Mouse (Mus musculus): ENCODE results near the gene Glis3.

Glis3 gene

GRCm38 (mm10) chr19:28477326-28477863 is 202.5 kb downstream of the Glis3 start:
- DNase-seq (ENCODE audit: low spot score in 2 of 2): no peak

DNA sequence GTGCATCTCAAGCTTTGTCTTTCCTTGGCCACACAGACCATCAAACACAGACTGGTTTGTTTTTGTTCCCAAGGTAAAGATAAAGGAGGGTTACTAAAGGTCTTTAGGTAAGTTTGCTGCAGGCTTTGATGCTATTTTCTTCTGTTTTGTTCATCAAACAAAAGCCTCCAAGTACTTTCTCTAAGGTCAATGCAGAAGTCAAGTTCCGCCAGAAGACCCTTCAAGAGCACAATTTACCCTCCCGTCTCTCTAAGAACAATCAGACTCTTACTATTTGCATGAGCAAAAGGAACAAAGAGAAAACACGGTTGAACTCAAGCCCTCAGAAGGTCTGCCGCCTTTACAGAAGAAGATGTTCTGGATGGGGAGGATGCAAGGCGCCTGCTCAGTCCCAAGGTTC is 206.3 kb downstream of the Glis3 start:
- no peak for DNase-seq (ENCODE audit: low spot score in 2 of 2)

DNA sequence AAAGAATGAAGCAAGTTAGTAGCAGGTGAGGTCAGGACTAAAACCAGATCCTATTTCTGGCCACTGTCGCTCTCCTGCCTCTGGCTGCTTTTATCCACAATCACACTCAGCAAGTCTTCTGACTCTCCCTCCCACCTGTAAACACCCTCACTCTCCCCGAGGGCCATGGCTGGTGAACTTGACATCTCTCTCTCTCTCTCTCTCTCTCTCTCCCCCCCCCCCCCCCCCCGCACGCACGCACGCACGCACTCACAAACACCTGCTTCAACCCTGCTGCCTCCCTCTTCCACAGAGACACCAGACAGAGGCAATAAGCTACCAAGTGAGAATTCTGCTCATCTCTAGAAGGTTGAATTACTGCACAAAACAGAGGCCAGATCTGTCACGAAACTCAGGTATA is 208.7 kb downstream of the Glis3 start:
- DNase-seq (ENCODE audit: low spot score in 2 of 2): no peak

- no peak for DNase-seq (ENCODE audit: low spot score in 2 of 2)
These were observed 214.1 kb downstream of the Glis3 start for GRCm38 (mm10) chr19:28465779-28466178.

GRCm38 (mm10) chr19:28454331-28454730 is 225.5 kb downstream of the Glis3 start:
- DNase-seq (ENCODE audit: low spot score in 2 of 2): no peak

GRCm38 (mm10) chr19:28452951-28453520 is 226.8 kb downstream of the Glis3 start:
- no peak for DNase-seq (ENCODE audit: low spot score in 2 of 2)

DNA sequence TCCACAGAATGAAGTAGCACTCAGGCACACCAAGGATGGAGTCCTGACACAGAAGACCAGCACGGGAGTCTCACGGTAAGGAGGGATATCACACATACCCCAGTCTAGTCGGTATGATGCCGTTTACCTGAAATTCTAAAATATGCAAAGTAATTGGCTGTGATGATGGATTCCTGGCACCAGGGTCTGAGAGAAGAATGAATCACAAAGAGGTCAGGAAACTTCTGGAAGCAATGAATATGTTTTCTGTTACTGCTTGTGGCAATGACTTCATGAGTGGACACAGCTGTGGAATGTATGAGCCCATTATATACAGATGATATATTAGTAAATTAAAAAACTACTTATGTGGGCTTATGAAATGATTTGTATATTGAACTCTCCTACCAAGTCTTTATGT is 231.1 kb downstream of the Glis3 start:
- DNase-seq (ENCODE audit: low spot score in 2 of 2): no peak

- DNase-seq (ENCODE audit: low spot score in 2 of 2): no peak
These were observed 237.7 kb downstream of the Glis3 start for GRCm38 (mm10) chr19:28442161-28442560.

DNA sequence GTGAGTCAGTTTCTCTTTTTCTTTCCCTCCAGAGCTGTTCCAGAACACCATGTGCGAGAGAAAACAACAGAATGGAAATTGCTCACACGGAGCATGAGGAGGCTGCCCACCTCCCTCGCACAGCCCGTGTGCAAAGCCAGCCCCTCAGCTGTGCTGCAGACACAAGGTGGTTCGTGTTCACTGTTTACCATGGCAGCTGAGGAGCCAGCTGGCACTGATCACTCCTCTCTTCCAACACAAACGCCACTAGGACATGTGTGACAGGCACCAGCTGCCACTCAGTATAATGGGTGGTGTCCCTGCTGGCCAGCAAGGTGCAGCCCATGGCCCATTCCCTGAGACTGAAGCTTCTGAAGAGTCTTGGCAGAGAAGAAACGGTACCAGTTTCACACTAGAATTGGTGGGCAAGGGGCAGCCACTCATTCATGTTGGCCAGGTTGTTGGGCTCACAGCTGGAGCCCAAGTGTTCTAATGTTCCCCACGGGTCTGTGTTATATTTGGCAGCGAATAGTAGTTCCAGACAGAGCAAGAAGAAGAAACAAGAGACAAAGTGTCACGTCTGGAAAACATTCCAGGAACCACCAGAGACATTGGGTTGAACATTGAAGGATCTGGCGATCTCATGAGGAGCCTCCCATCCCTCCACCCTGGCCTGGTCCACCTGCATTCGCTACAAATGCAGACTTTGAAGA is 243.3 kb downstream of the Glis3 start:
- DNase-seq (ENCODE audit: low spot score in 2 of 2): no peak

- DNase-seq (ENCODE audit: low spot score in 2 of 2): no peak
These were observed 251.6 kb downstream of the Glis3 start for GRCm38 (mm10) chr19:28428220-28428816.

DNA sequence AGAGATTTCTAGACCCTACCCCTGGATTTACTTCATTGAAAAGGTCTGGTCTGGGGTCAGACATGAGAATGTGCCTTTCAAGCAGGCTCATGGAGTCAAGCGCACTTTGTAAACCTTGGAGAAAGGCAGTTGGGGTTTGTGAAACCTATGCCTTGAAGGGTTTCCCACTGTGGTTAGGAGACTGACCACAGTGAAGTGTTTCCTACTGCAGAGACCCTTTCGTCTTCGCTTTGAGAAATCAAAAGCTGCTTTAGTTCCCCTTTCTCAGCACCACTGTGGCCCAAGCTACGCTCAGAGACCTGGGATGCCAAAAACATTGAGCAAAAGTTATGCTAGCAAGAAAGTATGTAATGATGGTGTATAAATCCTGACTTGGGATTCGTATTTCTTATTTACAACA is 255.7 kb downstream of the Glis3 start:
- no peak for DNase-seq (ENCODE audit: low spot score in 2 of 2)

DNA sequence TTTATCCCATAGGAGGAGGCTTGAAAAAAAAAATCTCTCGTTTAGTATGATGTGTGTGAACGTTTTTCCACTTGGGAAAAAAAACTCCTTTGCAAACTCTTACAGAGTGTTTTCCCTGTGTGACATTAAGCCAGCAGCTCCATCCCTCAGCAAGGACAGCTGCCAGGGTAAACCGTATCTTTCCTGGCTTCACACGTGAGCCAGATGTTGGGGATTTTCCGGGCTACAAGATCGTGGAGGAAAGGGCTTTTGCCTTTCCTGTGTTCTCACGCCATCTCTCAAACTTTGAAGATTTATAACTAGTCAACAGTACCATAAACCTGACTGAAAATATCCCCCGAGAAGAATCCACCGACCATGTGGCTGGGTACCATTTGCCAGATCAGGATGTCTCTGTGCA is 256.9 kb downstream of the Glis3 start:
- DNase-seq (ENCODE audit: low spot score in 2 of 2): no peak

DNA sequence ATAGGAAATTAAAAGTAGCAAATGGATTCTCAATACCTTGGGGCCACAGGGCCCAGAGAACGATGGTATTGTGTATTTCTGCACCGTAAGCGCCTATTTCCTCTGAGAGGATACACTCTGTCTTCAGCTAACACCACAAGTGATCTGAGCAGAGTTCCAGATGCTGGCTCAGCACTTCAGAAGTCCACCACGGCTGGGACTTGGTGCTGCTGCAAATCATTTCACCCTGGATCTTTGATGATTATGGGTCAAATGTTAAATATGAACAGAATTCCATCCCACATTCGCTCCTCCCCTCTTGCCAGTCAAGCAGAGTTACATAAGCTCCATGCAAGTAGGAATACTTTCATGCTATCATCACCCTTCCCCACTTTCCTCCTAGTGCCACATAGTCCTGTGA is 263.8 kb downstream of the Glis3 start:
- DNase-seq (ENCODE audit: low spot score in 2 of 2): no peak

GRCm38 (mm10) chr19:28408787-28409186 is 271.1 kb downstream of the Glis3 start:
- DNase-seq (ENCODE audit: low spot score in 2 of 2): no peak

DNA sequence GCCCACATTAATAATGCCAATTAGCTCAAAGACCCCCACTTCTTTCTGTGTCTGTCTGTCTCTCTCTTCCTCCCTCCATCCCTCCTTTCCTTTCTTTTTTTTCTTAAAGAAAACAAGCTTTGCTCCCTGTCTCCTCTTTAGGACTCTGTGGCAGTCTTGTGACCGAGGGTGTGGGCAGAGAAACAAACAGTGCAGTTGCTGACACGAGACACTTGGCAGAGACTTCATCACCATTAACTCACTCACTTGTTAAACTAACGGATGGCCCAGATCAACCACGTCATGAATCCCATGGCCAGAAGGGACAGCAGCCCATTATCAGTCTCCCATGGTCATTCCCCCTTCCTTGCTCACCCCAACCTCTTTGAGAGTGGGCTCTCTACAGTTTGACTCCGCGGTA is 276.9 kb downstream of the Glis3 start:
- no peak for DNase-seq (ENCODE audit: low spot score in 2 of 2)

- no peak for DNase-seq (ENCODE audit: low spot score in 2 of 2)
These were observed 284.4 kb downstream of the Glis3 start for GRCm38 (mm10) chr19:28395584-28395861.

DNA sequence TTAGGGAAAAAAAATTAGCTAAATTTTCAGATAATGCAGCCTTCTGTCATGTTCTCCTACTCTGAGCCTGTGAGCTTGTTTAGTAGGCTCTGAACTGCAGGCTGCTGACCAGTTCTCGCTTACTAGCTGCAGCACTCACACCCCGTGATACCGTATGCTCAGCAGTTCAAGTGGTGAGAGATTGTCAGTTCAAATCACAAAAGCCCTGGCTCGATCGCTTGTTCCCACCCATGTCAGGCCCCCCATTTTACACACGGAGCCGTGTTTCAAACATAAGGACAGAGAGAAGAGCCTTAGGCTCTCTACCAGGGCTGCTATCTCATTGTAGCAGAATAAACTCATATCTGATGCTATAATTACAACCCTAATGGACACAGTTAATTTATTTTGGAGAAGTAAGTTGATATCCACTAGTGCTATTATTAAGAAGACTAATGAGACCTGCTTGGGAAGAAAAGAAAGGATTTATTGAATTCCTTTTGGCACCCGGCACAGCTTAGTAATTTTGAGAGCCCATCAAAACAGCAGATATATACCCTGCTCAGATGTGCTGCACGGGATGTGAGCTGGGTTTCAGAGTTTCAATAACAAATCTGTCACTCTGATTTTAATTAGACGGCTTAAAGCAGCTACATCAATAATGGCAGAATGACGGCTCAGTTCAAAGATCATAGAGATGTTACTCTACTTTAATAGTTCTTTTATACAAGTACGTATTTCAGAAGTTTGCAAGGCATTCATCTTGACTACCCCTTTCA is 284.9 kb downstream of the Glis3 start:
- no peak for DNase-seq (ENCODE audit: low spot score in 2 of 2)

DNA sequence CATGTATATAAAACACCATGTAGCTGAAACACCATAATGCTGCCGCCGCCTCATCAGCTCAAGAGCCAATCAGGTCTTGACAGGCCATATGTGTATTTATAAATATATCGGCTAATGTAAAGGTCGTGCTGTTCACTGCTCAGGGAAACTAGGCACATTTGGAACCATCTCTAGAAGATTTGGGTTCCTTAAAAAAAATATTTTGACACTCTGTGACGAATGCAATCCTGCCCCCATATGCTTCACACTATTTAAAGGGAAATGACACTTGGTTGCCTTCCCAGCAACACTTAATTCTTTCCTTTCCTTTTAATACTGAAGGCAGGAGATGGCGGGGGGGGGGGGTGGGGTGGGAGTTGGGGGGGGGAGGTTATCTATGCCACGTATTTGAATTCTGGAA is 286.1 kb downstream of the Glis3 start:
- DNase-seq (ENCODE audit: low spot score in 2 of 2): no peak

GRCm38 (mm10) chr19:28392838-28393237 is 287.0 kb downstream of the Glis3 start:
- no peak for DNase-seq (ENCODE audit: low spot score in 2 of 2)

DNA sequence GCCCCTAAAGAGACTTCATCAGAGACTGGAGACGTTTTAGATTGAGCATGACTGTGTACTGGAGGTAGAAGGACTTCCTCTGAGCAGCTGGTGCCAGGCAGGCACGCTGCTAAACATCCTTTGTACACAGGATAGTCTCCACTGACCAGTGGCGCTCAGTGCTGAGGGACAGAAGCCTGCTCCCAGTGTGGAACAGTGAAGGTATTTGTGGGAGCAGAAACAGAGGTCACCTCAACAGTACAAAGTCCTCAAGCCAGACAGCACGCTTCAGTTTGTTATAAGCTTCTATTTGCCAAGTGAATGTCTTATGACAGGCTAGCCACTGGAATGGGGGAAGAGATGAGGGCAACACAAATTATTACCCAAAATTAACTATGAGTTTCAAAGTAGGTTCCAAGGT is 289.0 kb downstream of the Glis3 start:
- no peak for DNase-seq (ENCODE audit: low spot score in 2 of 2)

- DNase-seq (ENCODE audit: low spot score in 2 of 2): no peak
These were observed 290.7 kb downstream of the Glis3 start for GRCm38 (mm10) chr19:28389146-28389545.

GRCm38 (mm10) chr19:28383425-28383824 is 296.5 kb downstream of the Glis3 start:
- DNase-seq (ENCODE audit: low spot score in 2 of 2): no peak

All from thymus, postnatal 10 days (tissue).